Mouse (Mus musculus) E14TG2a.4 (cell line): Measurements from ENCODE around the gene Prelid3b.

Experiments used
- H3K27me3 ChIP-seq: 2 replicates; pipeline ENCODE4 v1.6.1; 2014; ENCODE audit warnings: low read length, control low read depth; ENCODE audit not compliant: insufficient read depth
- H3K36me3 ChIP-seq: 2 replicates; pipeline ENCODE4 v1.6.1; 2014; ENCODE audit warnings: low read length, control low read depth; ENCODE audit not compliant: insufficient read depth
- H3K4me1 ChIP-seq: replicated peaks from 2 replicates; pipeline ENCODE4 v1.6.1; 2014; ENCODE audit warnings: low read depth, low read length, control low read depth
- H3K4me3 ChIP-seq: replicated peaks from 2 replicates; pipeline ENCODE4 v1.5.1; 2014; ENCODE audit warnings: mild to moderate bottlenecking, low read length
- H3K9me3 ChIP-seq: 2 replicates; pipeline ENCODE4 v1.6.1; 2014; ENCODE audit warnings: low read length, control low read depth
- CTCF ChIP-seq: conservative IDR thresholded peaks from 2 replicates; pipeline ENCODE4 v1.5.1; 2014; ENCODE audit warnings: low read length
- NANOG ChIP-seq: IDR thresholded peaks from 2 replicates; pipeline ENCODE4 v1.6.1; 2014; ENCODE audit warnings: borderline replicate concordance, low read length, mixed read lengths
- POU5F1 ChIP-seq: IDR thresholded peaks from 2 replicates; pipeline ENCODE4 v1.6.1; 2014; ENCODE audit warnings: low read length, borderline replicate concordance

Gene Prelid3b

GRCm38 (mm10) chr2:174428076-174428835, 44.6 kb downstream of the Prelid3b start:
- H3K4me1 ChIP-seq, result peaks cover 14% of the 10 kb centered on the region
- no peak for TF ChIP-seq POU5F1
- TF ChIP-seq CTCF, result no peak
- TF ChIP-seq NANOG, result no peak
- no peaks in the 10 kb centered on the region for H3K27me3 ChIP-seq
- no peak overlapping the region for H3K4me3 ChIP-seq
- peaks cover 93% of the 10 kb centered on the region for H3K36me3 ChIP-seq
- H3K9me3 ChIP-seq, result no peaks in the 10 kb centered on the region

GRCm38 (mm10) chr2:174426856-174427255, 46.0 kb downstream of the Prelid3b start:
- no peaks in the 10 kb centered on the region for H3K27me3 ChIP-seq

GRCm38 (mm10) chr2:174424301-174425085, 48.4 kb downstream of the Prelid3b start:
- Histone ChIP-seq H3K27me3 (no peaks in the 10 kb centered on the region), H3K4me3 (no peak overlapping the region), H3K36me3 (peaks cover 99% of the 10 kb centered on the region), H3K4me1 (0 out of 2 replicates have a peak, but pooled peaks cover 6% of the 10 kb centered on the region), H3K9me3 (no peaks in the 10 kb centered on the region)
- TF ChIP-seq POU5F1 (no peak), CTCF (no peak), NANOG (no peak)

More at GRCm38 (mm10) chr2:174426856-174427255, 46.0 kb downstream of the Prelid3b start:
- H3K4me1 ChIP-seq, result 0 out of 2 replicates have a peak, but pooled peaks cover 6% of the 10 kb centered on the region
- H3K36me3 ChIP-seq, result peaks cover 96% of the 10 kb centered on the region
- H3K4me3 ChIP-seq, result no peak overlapping the region
- TF ChIP-seq NANOG (no peak), CTCF (no peak), POU5F1 (no peak)
- no peaks in the 10 kb centered on the region for H3K9me3 ChIP-seq

- no peaks in the 10 kb centered on the region for H3K27me3 ChIP-seq
- H3K4me3 ChIP-seq, result no peak overlapping the region
- H3K9me3 ChIP-seq, result no peaks in the 10 kb centered on the region
- TF ChIP-seq CTCF, result no peak
- TF ChIP-seq NANOG, result no peak
- H3K36me3 ChIP-seq, result peaks cover 81% of the 10 kb centered on the region
- peaks cover 11% of the 10 kb centered on the region for H3K4me1 ChIP-seq
These were observed 51.8 kb downstream of the Prelid3b start for GRCm38 (mm10) chr2:174421107-174421506.

GRCm38 (mm10) chr2:174415731-174416310, 57.1 kb downstream of the Prelid3b start, which contains the start of gene Nelfcd:
TSS of gene Nelfcd (plus strand) at chr2:174415804.
- no peaks in the 10 kb centered on the region for H3K9me3 ChIP-seq
- H3K27me3 ChIP-seq, result no peaks in the 10 kb centered on the region

More at GRCm38 (mm10) chr2:174415731-174416310, 57.1 kb downstream of the Prelid3b start, which contains the start of gene Nelfcd:
- peaks cover 11% of the 10 kb centered on the region for H3K4me1 ChIP-seq
- H3K4me3 ChIP-seq, result peak within 1 kb of the TSS; percentile 97
- no peak for TF ChIP-seq POU5F1
- H3K36me3 ChIP-seq, result peaks cover 28% of the 10 kb centered on the region
